Mouse (Mus musculus) cerebellum, adult (tissue): Measurements from ENCODE around the gene Sgsm1.

Experiments
- ATAC-seq: cut with Nextera tagmentation; 2 replicates; pipeline ENCODE4 v1.9.2; 2017; ENCODE audit warnings: mild to moderate bottlenecking, moderate library complexity, mixed read lengths; ENCODE audit not compliant: insufficient number of reproducible peaks, low FRiP score, low TSS enrichment

Sgsm1 gene

GRCm38 (mm10) chr5:113286591-113287520 lies 23.7 kb downstream of the Sgsm1 start:
- no peak for ATAC-seq

DNA sequence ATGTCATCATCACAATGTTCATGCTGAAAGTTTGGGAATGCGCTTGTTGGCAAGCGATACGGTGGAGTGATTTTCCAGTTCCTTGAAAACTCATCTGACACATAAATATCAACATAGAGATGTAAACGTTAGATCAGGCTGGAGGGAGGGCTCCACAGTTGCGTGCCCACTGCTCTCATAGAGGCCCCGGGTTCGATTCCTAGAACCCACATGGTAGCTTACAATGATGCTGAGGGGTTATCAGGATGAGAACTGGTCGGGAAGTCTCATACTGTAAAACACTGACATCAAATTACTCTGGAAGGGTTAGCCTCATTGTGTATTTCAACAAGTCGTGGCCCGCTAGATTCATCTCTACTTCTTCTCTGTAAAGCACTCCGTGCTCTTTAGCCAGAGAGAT lies 24.5 kb downstream of the Sgsm1 start:
- no peak for ATAC-seq

DNA sequence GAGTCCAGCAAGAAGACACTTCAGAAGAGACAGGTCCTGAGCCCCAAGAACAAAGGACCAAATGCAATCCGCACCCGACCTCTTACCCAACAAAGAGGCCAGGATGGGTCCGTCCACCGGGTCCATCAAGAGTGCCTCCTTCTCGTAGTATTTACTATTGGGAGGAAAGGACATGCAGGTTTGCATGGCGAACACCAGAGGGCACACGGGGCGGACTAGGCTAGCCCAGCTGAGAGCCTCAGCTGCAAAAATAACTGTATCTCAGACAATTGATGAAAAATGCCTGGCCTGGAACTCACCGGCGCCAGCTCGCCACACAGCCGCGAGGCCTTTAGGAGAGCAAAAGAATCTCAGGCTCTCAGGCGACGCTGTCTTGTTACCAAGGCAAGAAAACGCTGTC lies 25.0 kb downstream of the Sgsm1 start:
- no peak for ATAC-seq

- no peak for ATAC-seq
Measured at GRCm38 (mm10) chr5:113283726-113284125, 26.9 kb downstream of the Sgsm1 start.

DNA sequence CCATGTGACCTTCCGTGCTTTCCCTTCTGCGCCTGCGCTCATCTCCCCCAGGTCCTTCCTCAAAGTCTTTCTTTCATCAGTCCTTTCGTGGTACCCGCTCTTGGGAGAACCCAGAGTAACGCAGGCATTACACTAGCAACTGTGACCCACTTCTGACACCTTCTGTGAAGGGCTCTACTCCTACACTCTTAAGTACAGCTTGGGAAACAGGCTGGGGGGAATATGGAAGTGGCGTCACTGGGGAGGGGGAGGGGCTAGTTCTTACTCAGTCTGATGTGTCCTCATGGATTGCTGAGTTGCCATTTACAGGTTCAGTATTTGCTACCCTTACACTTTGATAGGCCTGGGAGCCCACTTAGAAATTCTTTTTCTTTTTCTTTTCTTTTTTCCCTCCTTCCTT lies 29.0 kb downstream of the Sgsm1 start:
- ATAC-seq, result no peak

DNA sequence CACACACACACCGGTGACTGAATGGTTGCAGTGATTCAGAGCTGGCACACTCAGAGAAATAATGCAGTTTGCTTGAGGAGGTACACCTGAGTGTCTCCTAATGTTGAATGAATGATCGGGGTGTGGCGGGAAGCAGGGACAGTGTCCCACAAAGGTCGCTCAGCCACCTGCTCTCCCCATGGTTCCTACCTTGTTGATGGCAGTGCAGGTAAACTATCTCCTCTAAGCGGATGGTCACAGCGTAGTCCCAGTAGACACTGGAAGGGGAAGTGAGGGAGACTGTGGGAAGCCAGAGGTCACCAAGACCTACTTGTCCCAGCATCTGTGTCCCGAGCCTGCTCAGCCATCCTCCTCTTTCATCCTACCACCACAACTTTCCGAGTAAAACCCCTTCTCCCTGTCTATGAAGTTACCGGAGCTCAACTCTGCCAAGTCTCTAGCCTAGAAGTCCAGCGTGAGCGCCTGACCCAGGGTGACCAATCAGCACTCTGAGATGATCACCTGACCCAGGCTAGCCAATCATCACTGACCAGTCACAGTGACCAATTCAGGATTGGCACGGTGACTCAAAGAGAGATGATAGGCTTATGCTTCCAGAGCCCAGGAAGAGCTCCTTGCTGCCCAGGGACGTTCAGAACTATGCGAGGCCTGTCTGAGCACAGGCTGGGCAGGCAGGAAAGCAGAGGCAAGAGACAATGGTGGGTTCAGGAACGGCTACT lies 30.3 kb downstream of the Sgsm1 start:
- ATAC-seq, result no peak

DNA sequence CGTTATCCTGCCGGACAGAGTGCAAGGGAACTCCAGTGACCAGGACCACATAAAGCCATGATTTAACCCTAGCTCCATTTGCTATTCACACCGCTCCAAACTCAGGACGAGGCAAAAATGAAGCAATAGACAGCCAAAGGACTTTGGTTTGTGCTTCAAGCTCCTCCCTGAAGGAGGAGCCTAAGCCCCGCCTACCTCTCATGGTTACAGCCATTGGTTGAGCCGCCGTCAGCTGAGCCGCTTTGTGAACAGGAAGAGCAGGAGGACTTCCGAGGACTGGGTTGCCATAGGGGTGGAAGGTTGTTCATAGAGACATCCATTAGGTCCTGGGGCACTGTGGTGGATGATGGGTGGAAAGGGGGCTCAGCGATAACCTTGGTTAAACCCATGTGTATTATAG lies 34.7 kb downstream of the Sgsm1 start:
- ATAC-seq, result no peak

DNA sequence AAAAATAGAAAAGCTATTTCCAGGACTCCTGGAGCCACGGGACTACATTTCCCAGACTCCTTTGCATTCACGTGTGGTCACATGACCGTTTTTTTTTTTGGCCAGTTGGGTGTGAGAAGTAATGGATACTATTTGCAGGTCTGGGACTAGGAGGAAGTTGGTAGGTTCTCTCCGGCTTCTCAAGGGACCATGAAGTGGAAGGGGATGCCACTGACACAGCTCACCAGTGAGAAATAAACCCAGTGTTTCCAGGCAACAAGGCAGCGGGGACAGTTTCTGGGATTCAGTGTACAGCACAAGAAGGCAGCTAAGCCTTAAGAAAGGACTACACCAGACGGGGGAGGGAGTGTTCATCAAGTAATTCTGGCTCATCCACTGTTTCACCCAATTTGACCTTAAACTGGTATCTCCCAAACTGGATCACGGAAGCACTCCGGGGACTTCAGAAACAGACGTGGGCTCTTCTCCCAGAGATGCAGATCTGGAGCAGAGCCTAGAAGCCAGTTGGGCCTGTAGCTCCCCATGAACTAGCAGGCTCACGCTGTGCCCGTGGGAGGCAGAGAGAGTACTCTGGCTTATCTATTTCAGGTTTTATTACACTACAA lies 39.3 kb downstream of the Sgsm1 start:
- no peak for ATAC-seq

GRCm38 (mm10) chr5:113270043-113270442 lies 40.5 kb downstream of the Sgsm1 start:
- no peak for ATAC-seq

GRCm38 (mm10) chr5:113268246-113268645 lies 42.3 kb downstream of the Sgsm1 start:
- no peak for ATAC-seq

GRCm38 (mm10) chr5:113265637-113266036 lies 44.9 kb downstream of the Sgsm1 start:
- ATAC-seq, result no peak

GRCm38 (mm10) chr5:113250806-113251205 lies 59.8 kb downstream of the Sgsm1 start:
- no peak for ATAC-seq

GRCm38 (mm10) chr5:113249263-113249930 lies 61.2 kb downstream of the Sgsm1 start:
- no peak for ATAC-seq

- no peak for ATAC-seq
Measured at GRCm38 (mm10) chr5:113230196-113230595, 80.4 kb downstream of the Sgsm1 start.

DNA sequence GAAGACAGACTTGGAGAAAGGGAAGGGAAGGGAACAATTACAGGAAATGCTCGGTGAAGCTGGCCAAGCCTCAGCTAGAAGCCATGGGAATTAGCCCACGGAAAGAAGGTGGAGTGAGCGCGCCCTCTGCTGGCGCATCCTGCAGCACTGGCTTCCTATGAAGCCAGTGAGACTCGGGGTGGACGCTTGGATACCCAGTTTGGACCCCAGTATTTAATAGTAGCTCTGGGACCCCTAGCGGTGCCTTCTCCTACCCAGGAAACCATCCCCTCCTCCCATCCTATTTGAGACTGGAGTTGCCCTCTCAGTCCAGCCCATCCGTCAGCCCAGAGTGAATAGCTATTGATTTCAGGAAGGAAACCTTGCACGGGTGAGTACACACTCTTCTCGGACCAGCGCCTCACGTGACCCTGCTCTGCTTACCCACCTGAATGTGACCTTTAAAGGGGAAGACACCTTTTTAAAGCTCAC lies 83.9 kb downstream of the Sgsm1 start, which contains the start of gene Tmem211:
Tmem211 (plus strand) TSS at position 278 of the 471 bp plus-strand sequence.
- ATAC-seq, result peak; percentile 84; the same call in 1 of the 2 replicates

- no peak for ATAC-seq
Measured at GRCm38 (mm10) chr5:113225686-113226435, 84.7 kb downstream of the Sgsm1 start.

GRCm38 (mm10) chr5:113225271-113225670 lies 85.3 kb downstream of the Sgsm1 start:
- ATAC-seq, result no peak

DNA sequence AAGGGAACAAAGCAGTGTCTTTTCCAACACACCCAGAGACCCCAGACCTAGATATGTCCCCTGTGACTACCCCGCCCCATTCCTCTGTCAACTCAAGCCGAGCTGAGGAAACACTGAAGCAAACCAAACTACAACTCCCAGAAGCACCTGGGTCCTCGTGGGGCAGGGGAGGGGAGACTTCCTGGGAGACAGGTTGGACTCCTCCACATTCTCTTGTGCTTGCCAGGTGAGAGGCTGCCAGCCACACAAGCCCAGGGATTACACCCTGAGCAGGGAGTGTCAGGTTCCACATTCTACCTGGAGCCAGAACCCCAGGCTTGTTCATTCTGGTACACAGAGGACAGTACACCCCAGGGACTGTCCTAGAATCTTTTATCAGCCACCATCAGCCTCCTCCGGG lies 86.7 kb downstream of the Sgsm1 start:
- no peak for ATAC-seq

- no peak for ATAC-seq
Measured at GRCm38 (mm10) chr5:113221147-113221865, 89.3 kb downstream of the Sgsm1 start, which contains the start of gene 2900026A02Rik. Gene 2900026A02Rik (minus strand): TSS chr5:113221236.
